8 mouse cellular contexts compared by ENCODE assay signal in genomic region chr19:31971998-31972397, GRCm38 (mm10).
DNase-seq lines count a peak whose midpoint lies in the region; ATAC-seq and TF ChIP-seq lines count a peak whose summit lies in the region.

No protein-coding gene starts in this region.

- TF ChIP-seq CTCF in cerebellum, adult 2 months (IDR thresholded peaks at IDR 0.05; ENCODE audit: borderline replicate concordance, insufficient read depth, low read depth, low read length): peak; percentile 93

- H3K9ac ChIP-seq in hindbrain, embryonic 14.5 days: no peak overlapping the region

- H3K4me1 ChIP-seq in cerebellum, adult 2 months (ENCODE audit: control insufficient read depth, insufficient read depth, low read length): no peaks in the 10 kb centered on the region
- no peaks in the 10 kb centered on the region for H3K4me1 ChIP-seq in hindbrain, embryonic 14.5 days (replicated peaks; ENCODE audit: control insufficient read depth, insufficient read depth, low read length)

- H3K4me2 ChIP-seq in hindbrain, embryonic 14.5 days (replicated peaks): no peak overlapping the region

- no peak overlapping the region for H3K27ac ChIP-seq in cerebellum, adult 2 months (ENCODE audit: insufficient read depth, low read length)
- no peak overlapping the region for H3K27ac ChIP-seq in hindbrain, embryonic 14.5 days

- ATAC-seq in hindbrain, embryonic 14.5 days (ENCODE audit: low FRiP score): peak; percentile 90

- H3K4me3 ChIP-seq in cerebellum, adult 2 months (replicated peaks; ENCODE audit: insufficient read depth, low read depth, low read length): no peak overlapping the region
- no peak overlapping the region for H3K4me3 ChIP-seq in hindbrain, embryonic 14.5 days (replicated peaks; ENCODE audit: low read length)

- 6% methylated on average over 6 of the region's 6 CpGs for WGBS in cerebellum, adult 2 months
- 9% methylated on average over 6 of the region's 6 CpGs for WGBS in hindbrain, embryonic 14.5 days

- DNase-seq in Muller cell, postnatal 12 days (ENCODE audit: inconsistent ontology term): peak; percentile 65
- DNase-seq in cerebellum, adult 2 months: peak; percentile 54 to 74
- DNase-seq in frontal cortex, adult 2 months (ENCODE audit: extremely low spot score in 1 of 2, low spot score in 1 of 2): peak; percentile 24 to 91
- peak; percentile 94 for DNase-seq in hindbrain, embryonic 14.5 days (ENCODE audit: low spot score)
- peak; percentile 82 to 85 for DNase-seq in layer of hippocampus, postnatal 14 days (ENCODE audit: low spot score in 2 of 2)
- peak; percentile 71 to 87 for DNase-seq in lung, postnatal 4 days
- peak; percentile 79 for DNase-seq in retina, postnatal 7 days (ENCODE audit: low read depth, low spot score)
- peak; percentile 52 to 61 for DNase-seq in urinary bladder, adult 18-20 months (ENCODE audit: low spot score in 2 of 2)

- H3K27me3 ChIP-seq in cerebellum, adult 2 months (ENCODE audit: control insufficient read depth, insufficient read depth, low read length): no peaks in the 10 kb centered on the region
- no peaks in the 10 kb centered on the region for H3K27me3 ChIP-seq in hindbrain, embryonic 14.5 days (ENCODE audit: control insufficient read depth, insufficient read depth, low read length)

- no peaks in the 10 kb centered on the region for H3K9me3 ChIP-seq in hindbrain, embryonic 14.5 days (ENCODE audit: control insufficient read depth, low read length)

- no peak for TF ChIP-seq POLR2A in cerebellum, adult 2 months (IDR thresholded peaks at IDR 0.05; ENCODE audit: borderline replicate concordance, insufficient read depth, low read length)

- H3K36me3 ChIP-seq in hindbrain, embryonic 14.5 days (replicated peaks; ENCODE audit: control insufficient read depth, insufficient read depth): no peaks in the 10 kb centered on the region
